Mouse (Mus musculus) stomach, postnatal 0 days (tissue): Measurements from ENCODE around the gene Psmb4. TPM values are rescaled to one million over a fixed set of nuclear protein-coding genes. Genes with fewer than 3 reads are reported as not detected.
"Not testable (repeated sequence)": the region's sequence is repeated elsewhere in the genome, so short reads cannot be mapped to it uniquely, and the experiment has no call there.

Experiments
- ATAC-seq: fragments of 200-750 bp; cut with Nextera tagmentation; 2 replicates; pipeline ENCODE4 v1.8.0; 2017; ENCODE audit not compliant: low FRiP score, low TSS enrichment
- DNase-seq: peaks from one replicate; pipeline ENCODE4 v3.0.0-alpha.2; 2016; ENCODE audit warnings: low spot score
- H3K27ac ChIP-seq: fragments of 300-500 bp; sonication (generic); replicated peaks from 2 replicates; pipeline ENCODE4 v1.5.1; 2014; ENCODE audit warnings: mild to moderate bottlenecking, control low read depth
- H3K27me3 ChIP-seq: fragments of 300-500 bp; sonication (generic); 2 replicates; pipeline ENCODE4 v1.6.1; 2014; ENCODE audit warnings: low read length; ENCODE audit not compliant: control insufficient read depth, insufficient read depth
- H3K36me3 ChIP-seq: fragments of 300-500 bp; sonication (generic); 2 replicates; pipeline ENCODE4 v1.6.1; 2014; ENCODE audit warnings: low read length, mixed read lengths; ENCODE audit not compliant: control insufficient read depth, insufficient read depth
- H3K4me1 ChIP-seq: fragments of 300-500 bp; sonication (generic); replicated peaks from 2 replicates; pipeline ENCODE4 v1.6.1; 2014; ENCODE audit warnings: antibody characterized with exemption; ENCODE audit not compliant: control insufficient read depth, insufficient read depth
- H3K4me2 ChIP-seq: fragments of 300-500 bp; sonication (generic); replicated peaks from 2 replicates; pipeline ENCODE4 v1.6.1; 2014; ENCODE audit warnings: low read depth, mild to moderate bottlenecking, control low read depth, moderate library complexity
- H3K4me3 ChIP-seq: fragments of 300-500 bp; sonication (generic); 2 replicates; pipeline ENCODE4 v1.5.1; 2014; ENCODE audit warnings: low read depth, low read length, control low read depth
- H3K9ac ChIP-seq: fragments of 300-500 bp; sonication (generic); 2 replicates; pipeline ENCODE4 v1.6.1; 2014; ENCODE audit warnings: mild to moderate bottlenecking, low read length, control low read depth, mixed read lengths
- H3K9me3 ChIP-seq: fragments of 300-500 bp; sonication (generic); 2 replicates; pipeline ENCODE4 v1.6.1; 2016; ENCODE audit warnings: low read length; ENCODE audit not compliant: control insufficient read depth
- CTCF ChIP-seq: IDR thresholded peaks from 2 replicates; pipeline ENCODE4 v1.5.1; 2016; ENCODE audit warnings: antibody characterized with exemption, low read depth, mild to moderate bottlenecking, moderate library complexity
- EP300 ChIP-seq: optimal IDR thresholded peaks from 2 replicates; pipeline ENCODE3; 2016; ENCODE audit warnings: antibody characterized with exemption
- WGBS: fragments of 180-500 bp; shearing (Covaris S2); extraction: QIAGEN DNeasy Blood & Tissue Kit; methylation state at CpG from one replicate; pipeline ENCODE4 v1.1.7; 2014; 5-methylcytosine and 5-hydroxymethylcytosine counted together
- polyA plus RNA-seq: library from polyadenylated mRNA; unstranded; fragments of >200 nt; fragmentation: Nextera tagmentation; extraction: Ambion mirVana; gene quantifications from 2 replicates; pipeline ENCODE4 v1.2.1, GENCODE M21; 2015

The Psmb4 gene
- polyA plus RNA-seq, 1 experiment from 2014 or later: 251 TPM

DNA sequence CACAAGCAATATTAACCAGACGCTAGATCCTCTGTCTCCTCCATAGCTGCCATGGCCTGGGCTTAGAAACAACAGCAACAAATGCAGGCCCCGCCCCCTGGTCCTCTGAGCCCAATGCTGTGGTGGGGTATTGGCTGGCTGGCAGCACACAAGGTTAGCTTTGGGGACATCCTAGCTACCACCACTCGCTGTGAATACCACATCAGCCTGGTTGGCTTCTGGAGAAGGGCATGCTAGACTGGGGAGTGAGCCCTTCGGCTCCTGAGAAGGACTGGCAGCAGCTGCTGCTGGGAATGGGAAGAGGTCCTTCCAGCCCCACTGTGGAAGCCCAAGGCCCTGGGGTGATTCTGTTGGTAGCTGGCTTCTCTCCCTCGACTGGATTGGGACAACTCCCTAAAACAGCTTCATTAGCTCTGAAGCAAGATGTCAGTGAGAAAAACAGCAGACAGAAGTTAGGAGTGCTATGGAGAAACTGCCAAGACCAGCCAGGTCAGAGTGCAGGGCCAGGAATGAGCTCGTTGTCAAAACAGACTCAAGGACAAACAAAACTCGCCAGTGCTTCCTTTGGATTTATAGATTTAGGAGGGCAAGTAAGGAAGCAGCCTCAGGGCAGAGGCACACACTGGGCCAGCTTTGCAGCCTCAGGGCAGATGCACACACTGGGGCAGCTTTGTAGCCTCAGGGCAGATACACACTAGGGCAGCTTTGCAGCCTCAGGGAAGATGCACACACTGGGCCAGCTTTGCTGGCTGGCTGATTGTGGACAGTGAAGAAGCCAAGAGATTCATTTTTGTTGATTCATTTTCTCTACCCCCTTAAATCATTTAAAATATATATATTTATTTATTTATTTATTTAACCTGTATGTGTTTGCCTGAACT, 43.9 kb upstream of the Psmb4 start:
- H3K4me3 ChIP-seq, DNase-seq, H3K4me2 ChIP-seq, H3K9me3 ChIP-seq, H3K4me1 ChIP-seq, ATAC-seq, H3K27me3 ChIP-seq, H3K9ac ChIP-seq, H3K36me3 ChIP-seq: not testable (repeated sequence)
- WGBS: 38% methylated on average over 7 of the region's 7 CpGs
- H3K27ac ChIP-seq: peak overlapping the region; percentile 70

DNA sequence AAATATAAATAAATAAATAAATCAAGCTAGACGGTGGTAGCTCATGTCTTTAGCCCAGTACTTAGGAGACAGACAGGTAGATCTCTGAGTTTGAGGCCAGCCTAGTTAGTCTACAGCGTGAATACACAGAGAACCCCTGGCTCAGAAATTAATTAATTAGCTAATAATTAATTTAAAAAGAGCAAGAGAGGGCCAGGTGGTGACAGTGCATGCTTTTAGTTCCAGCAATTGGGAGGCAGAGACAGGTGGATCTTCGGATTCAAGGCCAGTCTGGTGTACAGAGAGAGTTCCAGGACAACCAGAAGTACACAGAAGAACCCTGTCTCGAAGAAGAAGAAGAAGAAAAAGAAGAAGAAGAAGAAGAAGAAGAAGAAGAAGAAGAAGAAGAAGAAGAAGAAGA, 42.2 kb upstream of the Psmb4 start:
- not testable (repeated sequence) for ATAC-seq, H3K9ac ChIP-seq, DNase-seq, H3K27me3 ChIP-seq, H3K27ac ChIP-seq, H3K4me2 ChIP-seq, H3K36me3 ChIP-seq, H3K4me3 ChIP-seq, H3K4me1 ChIP-seq, H3K9me3 ChIP-seq
- WGBS: 91% methylated on average over 3 of the region's 4 CpGs

DNA sequence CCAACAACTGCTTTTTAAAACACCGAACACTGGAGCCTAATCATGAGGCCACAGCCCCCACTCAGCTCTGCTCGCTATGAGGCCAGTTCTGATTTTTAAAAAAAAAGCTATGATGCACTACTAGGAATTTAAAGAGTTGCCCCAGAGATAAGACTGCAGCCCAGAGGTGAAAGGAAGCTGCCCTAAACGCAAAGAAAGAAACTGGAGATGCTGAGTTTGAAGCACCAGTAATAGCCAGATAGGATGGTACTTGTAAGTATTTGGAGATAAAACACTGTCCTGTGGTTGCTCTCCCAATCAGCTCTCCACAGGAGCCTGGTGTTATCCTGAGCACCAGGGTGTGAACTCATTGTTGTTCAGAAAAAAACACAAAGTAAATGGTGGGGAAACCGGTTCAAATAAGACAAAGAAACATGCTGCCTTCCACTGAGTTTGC, 39.6 kb upstream of the Psmb4 start:
- not testable (repeated sequence) for H3K27ac ChIP-seq, H3K4me2 ChIP-seq, ATAC-seq, H3K9ac ChIP-seq, DNase-seq, H3K36me3 ChIP-seq, H3K4me1 ChIP-seq, H3K9me3 ChIP-seq, H3K27me3 ChIP-seq, H3K4me3 ChIP-seq
- 34% methylated on average over 4 of the region's 4 CpGs for WGBS

DNA sequence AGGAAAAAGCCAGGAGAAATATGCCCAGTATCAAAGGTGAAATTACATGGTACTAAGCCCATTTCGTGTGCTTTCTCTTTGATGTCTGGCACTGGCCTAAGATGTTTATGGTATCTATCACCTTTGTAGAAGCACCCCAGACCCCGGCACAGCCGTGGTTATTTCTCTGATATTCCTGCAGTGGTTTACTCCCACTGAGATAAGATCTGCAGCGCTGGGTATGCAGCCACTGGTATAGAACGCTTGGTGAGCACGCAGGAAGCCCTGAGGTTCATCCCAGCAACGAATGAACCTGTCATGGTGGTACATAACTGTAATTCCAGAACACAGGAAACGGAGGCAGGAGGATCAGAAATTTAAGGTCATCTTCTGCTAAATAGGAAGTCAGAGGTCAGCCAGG, 37.9 kb upstream of the Psmb4 start:
- Histone ChIP-seq H3K9ac (no peak overlapping the region), H3K4me3 (no peak overlapping the region), H3K27me3 (no peaks in the 10 kb centered on the region), H3K4me2 (no peak overlapping the region), H3K4me1 (no peaks in the 10 kb centered on the region), H3K27ac (no peak overlapping the region), H3K36me3 (no peaks in the 10 kb centered on the region), H3K9me3 (no peaks in the 10 kb centered on the region)
- no peak for DNase-seq
- 44% methylated on average over 8 of the region's 8 CpGs for WGBS
- no peak for TF ChIP-seq EP300
- no peak for TF ChIP-seq CTCF
- ATAC-seq: no peak

DNA sequence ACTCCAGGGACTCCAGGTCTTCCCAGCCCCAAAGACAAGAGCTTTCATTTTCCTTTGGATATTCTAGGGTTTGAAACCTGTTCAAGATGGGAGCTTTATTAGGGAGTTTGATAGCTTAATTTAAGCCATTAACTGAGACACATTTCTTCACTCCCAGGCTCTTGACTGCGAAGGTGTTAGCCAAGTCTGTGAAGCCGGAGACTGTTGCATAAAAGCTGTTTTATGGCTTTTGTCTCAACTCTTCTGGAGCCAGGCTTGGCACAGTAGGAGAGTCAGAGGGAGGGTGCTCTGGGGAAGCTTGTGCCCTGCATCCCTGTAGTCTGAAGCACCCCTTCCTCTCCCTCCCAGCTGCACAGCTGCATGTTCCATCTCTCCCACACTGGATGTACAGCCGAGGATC, 35.6 kb upstream of the Psmb4 start:
- no peaks in the 10 kb centered on the region for H3K36me3 ChIP-seq
- H3K27ac ChIP-seq: no peak overlapping the region
- 47% methylated on average over 3 of the region's 3 CpGs for WGBS
- no peaks in the 10 kb centered on the region for H3K27me3 ChIP-seq
- 0 out of 2 replicates have a peak overlapping the region, but pooled peaks have one; percentile 3 for H3K9ac ChIP-seq
- ATAC-seq (no peak), DNase-seq (no peak)
- H3K9me3 ChIP-seq: no peaks in the 10 kb centered on the region
- no peak overlapping the region for H3K4me2 ChIP-seq
- no peak overlapping the region for H3K4me3 ChIP-seq
- H3K4me1 ChIP-seq: no peaks in the 10 kb centered on the region
- TF ChIP-seq EP300: no peak
- TF ChIP-seq CTCF: no peak

DNA sequence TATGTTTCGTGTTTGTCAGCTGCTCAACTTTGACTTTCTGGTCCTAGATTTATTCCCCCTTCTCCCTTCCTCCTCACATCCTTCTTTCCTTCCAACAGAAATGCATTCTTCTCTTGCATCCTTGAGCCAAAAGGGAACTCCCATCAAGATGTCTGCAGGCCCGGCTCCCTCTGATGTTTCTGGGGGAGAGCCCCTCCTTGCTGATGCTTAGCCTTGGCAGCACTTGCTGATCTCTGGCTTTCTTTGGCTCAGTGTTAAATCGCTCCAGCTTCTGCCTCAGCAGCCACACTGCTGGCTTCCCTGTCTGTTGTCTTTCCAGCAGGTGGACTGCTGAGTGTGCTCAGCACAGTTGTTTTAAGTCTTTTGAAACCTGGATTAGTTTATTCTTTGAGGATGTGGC, 34.3 kb upstream of the Psmb4 start:
- no peak overlapping the region for H3K4me3 ChIP-seq
- ATAC-seq (no peak; the same call in 1 of the 2 replicates), DNase-seq (peak; percentile 23)
- H3K27ac ChIP-seq: no peak overlapping the region
- H3K9ac ChIP-seq: 0 out of 2 replicates have a peak overlapping the region, but pooled peaks have one; percentile 1
- H3K9me3 ChIP-seq: no peaks in the 10 kb centered on the region
- no peaks in the 10 kb centered on the region for H3K36me3 ChIP-seq
- no peak overlapping the region for H3K4me2 ChIP-seq
- H3K27me3 ChIP-seq: no peaks in the 10 kb centered on the region
- TF ChIP-seq CTCF (no peak), EP300 (no peak)
- WGBS: 40% methylated on average over 3 of the region's 3 CpGs
- no peaks in the 10 kb centered on the region for H3K4me1 ChIP-seq
